Mouse (Mus musculus): ENCODE data around the gene Stxbp6. TPM values are rescaled to one million over a fixed set of nuclear protein-coding genes. Genes with fewer than 3 reads are reported as not detected.
"Not testable (repeated sequence)": the region's sequence is repeated elsewhere in the genome, so short reads cannot be mapped to it uniquely, and the experiment has no call there.

Gene Stxbp6
- polyA plus RNA-seq, 1 experiment from 2014 or later = 20.4 TPM

- Histone ChIP-seq H3K4me1 (peaks cover 22% of the 10 kb centered on the region), H3K9ac (no peak overlapping the region), H3K4me3 (no peak overlapping the region), H3K36me3 (no peaks in the 10 kb centered on the region), H3K9me3 (no peaks in the 10 kb centered on the region), H3K4me2 (replicated peaks) (no peak overlapping the region), H3K27ac (no peak overlapping the region), H3K27me3 (no peaks in the 10 kb centered on the region)
- WGBS = 86% methylated on average over 5 of the region's 5 CpGs
- ATAC-seq (ENCODE audit: low FRiP score, low read depth) = no peak
These were observed 21.6 kb downstream of the Stxbp6 start for GRCm38 (mm10) chr12:45052860-45053259.

GRCm38 (mm10) chr12:45049894-45050293, 24.6 kb downstream of the Stxbp6 start:
- H3K27me3 ChIP-seq = no peaks in the 10 kb centered on the region
- no peak for ATAC-seq (ENCODE audit: low FRiP score, low read depth)
- 71% methylated on average over 9 of the region's 9 CpGs for WGBS
- H3K4me3 ChIP-seq = no peak overlapping the region
- H3K9me3 ChIP-seq = no peaks in the 10 kb centered on the region
- H3K4me1 ChIP-seq = peaks cover 19% of the 10 kb centered on the region
- H3K4me2 ChIP-seq (replicated peaks) = no peak overlapping the region
- no peak overlapping the region for H3K27ac ChIP-seq
- no peak overlapping the region for H3K9ac ChIP-seq
- H3K36me3 ChIP-seq = no peaks in the 10 kb centered on the region

- not testable (repeated sequence) for H3K4me3 ChIP-seq; H3K9me3 ChIP-seq; ATAC-seq (ENCODE audit: low FRiP score, low read depth); H3K4me2 ChIP-seq (replicated peaks); H3K9ac ChIP-seq; H3K36me3 ChIP-seq; H3K27me3 ChIP-seq; H3K27ac ChIP-seq
- WGBS = 26% methylated on average over 9 of the region's 9 CpGs
- peaks cover 21% of the 10 kb centered on the region for H3K4me1 ChIP-seq
These were observed 26.8 kb downstream of the Stxbp6 start for GRCm38 (mm10) chr12:45047711-45048110.

- no peaks in the 10 kb centered on the region for H3K36me3 ChIP-seq
- WGBS = 39% methylated on average over 4 of the region's 4 CpGs
- peaks cover 23% of the 10 kb centered on the region for H3K4me1 ChIP-seq
- H3K9me3 ChIP-seq = no peaks in the 10 kb centered on the region
- H3K4me2 ChIP-seq (replicated peaks) = no peak overlapping the region
- no peaks in the 10 kb centered on the region for H3K27me3 ChIP-seq
- H3K4me3 ChIP-seq = no peak overlapping the region
- H3K27ac ChIP-seq = no peak overlapping the region; the same call in 1 of the 2 replicates
- ATAC-seq (ENCODE audit: low FRiP score, low read depth) = peak; percentile 57; the same call in 1 of the 2 replicates
- H3K9ac ChIP-seq = no peak overlapping the region
These were observed 27.3 kb downstream of the Stxbp6 start for GRCm38 (mm10) chr12:45047172-45047571.

GRCm38 (mm10) chr12:45044581-45044980, 29.9 kb downstream of the Stxbp6 start:
- Histone ChIP-seq H3K27ac (no peak overlapping the region), H3K27me3 (no peaks in the 10 kb centered on the region), H3K4me1 (peaks cover 23% of the 10 kb centered on the region), H3K9ac (no peak overlapping the region), H3K36me3 (no peaks in the 10 kb centered on the region), H3K9me3 (no peaks in the 10 kb centered on the region), H3K4me2 (replicated peaks) (no peak overlapping the region), H3K4me3 (no peak overlapping the region)
- no peak for ATAC-seq (ENCODE audit: low FRiP score, low read depth)
- WGBS = 86% methylated on average over 1 of the region's 1 CpGs

GRCm38 (mm10) chr12:45042591-45043091, 31.9 kb downstream of the Stxbp6 start:
- no peak overlapping the region for H3K4me2 ChIP-seq (replicated peaks)
- H3K27me3 ChIP-seq = no peaks in the 10 kb centered on the region
- H3K4me1 ChIP-seq = peaks cover 19% of the 10 kb centered on the region
- no peak overlapping the region for H3K9ac ChIP-seq
- H3K4me3 ChIP-seq = no peak overlapping the region
- H3K36me3 ChIP-seq = no peaks in the 10 kb centered on the region
- WGBS = 81% methylated on average over 10 of the region's 10 CpGs
- ATAC-seq (ENCODE audit: low FRiP score, low read depth) = no peak
- no peaks in the 10 kb centered on the region for H3K9me3 ChIP-seq
- H3K27ac ChIP-seq = no peak overlapping the region

- no peaks in the 10 kb centered on the region for H3K9me3 ChIP-seq
- H3K27me3 ChIP-seq = no peaks in the 10 kb centered on the region
- 79% methylated on average over 1 of the region's 1 CpGs for WGBS
- no peak overlapping the region for H3K4me3 ChIP-seq
- no peak overlapping the region for H3K4me2 ChIP-seq (replicated peaks)
- H3K4me1 ChIP-seq = peaks cover 21% of the 10 kb centered on the region
- H3K9ac ChIP-seq = no peak overlapping the region
- no peak for ATAC-seq (ENCODE audit: low FRiP score, low read depth)
- no peak overlapping the region for H3K27ac ChIP-seq
- H3K36me3 ChIP-seq = no peaks in the 10 kb centered on the region
These were observed 37.0 kb downstream of the Stxbp6 start for GRCm38 (mm10) chr12:45037496-45037895.

GRCm38 (mm10) chr12:45037091-45037490, 37.4 kb downstream of the Stxbp6 start:
- H3K27me3 ChIP-seq = no peaks in the 10 kb centered on the region
- no peaks in the 10 kb centered on the region for H3K36me3 ChIP-seq
- H3K4me3 ChIP-seq = no peak overlapping the region
- no peak overlapping the region for H3K27ac ChIP-seq
- 61% methylated on average over 4 of the region's 4 CpGs for WGBS
- no peaks in the 10 kb centered on the region for H3K9me3 ChIP-seq
- H3K4me2 ChIP-seq (replicated peaks) = no peak overlapping the region
- peaks cover 21% of the 10 kb centered on the region for H3K4me1 ChIP-seq
- no peak overlapping the region for H3K9ac ChIP-seq
- ATAC-seq (ENCODE audit: low FRiP score, low read depth) = no peak

GRCm38 (mm10) chr12:45030681-45031080, 43.8 kb downstream of the Stxbp6 start:
- no peak overlapping the region for H3K27ac ChIP-seq
- H3K9ac ChIP-seq = no peak overlapping the region
- H3K9me3 ChIP-seq = no peaks in the 10 kb centered on the region
- no peak overlapping the region for H3K4me2 ChIP-seq (replicated peaks)
- H3K4me3 ChIP-seq = no peak overlapping the region
- WGBS = 93% methylated on average over 3 of the region's 3 CpGs
- peaks cover 25% of the 10 kb centered on the region for H3K4me1 ChIP-seq
- H3K27me3 ChIP-seq = no peaks in the 10 kb centered on the region
- no peak for ATAC-seq (ENCODE audit: low FRiP score, low read depth)
- H3K36me3 ChIP-seq = no peaks in the 10 kb centered on the region

- no peak overlapping the region for H3K4me2 ChIP-seq (replicated peaks)
- no peaks in the 10 kb centered on the region for H3K27me3 ChIP-seq
- WGBS = 70% methylated on average over 1 of the region's 1 CpGs
- no peak overlapping the region for H3K27ac ChIP-seq
- H3K9ac ChIP-seq = no peak overlapping the region
- no peak overlapping the region for H3K4me3 ChIP-seq
- no peaks in the 10 kb centered on the region for H3K9me3 ChIP-seq
- peaks cover 12% of the 10 kb centered on the region for H3K4me1 ChIP-seq
- ATAC-seq (ENCODE audit: low FRiP score, low read depth) = no peak
- no peaks in the 10 kb centered on the region for H3K36me3 ChIP-seq
These were observed 48.2 kb downstream of the Stxbp6 start for GRCm38 (mm10) chr12:45026347-45026746.

- no peak overlapping the region for H3K4me3 ChIP-seq
- no peak overlapping the region for H3K27ac ChIP-seq
- H3K4me1 ChIP-seq = no peaks in the 10 kb centered on the region
- ATAC-seq (ENCODE audit: low FRiP score, low read depth) = no peak
- no peak overlapping the region for H3K9ac ChIP-seq
- H3K36me3 ChIP-seq = no peaks in the 10 kb centered on the region
- 80% methylated on average over 3 of the region's 3 CpGs for WGBS
- H3K4me2 ChIP-seq (replicated peaks) = no peak overlapping the region
- no peaks in the 10 kb centered on the region for H3K27me3 ChIP-seq
- H3K9me3 ChIP-seq = no peaks in the 10 kb centered on the region
These were observed 54.5 kb downstream of the Stxbp6 start for GRCm38 (mm10) chr12:45020018-45020417.

- Histone ChIP-seq H3K27me3 (no peaks in the 10 kb centered on the region), H3K4me2 (replicated peaks) (no peak overlapping the region), H3K36me3 (no peaks in the 10 kb centered on the region), H3K4me3 (no peak overlapping the region), H3K4me1 (no peaks in the 10 kb centered on the region), H3K9me3 (no peaks in the 10 kb centered on the region), H3K27ac (no peak overlapping the region), H3K9ac (no peak overlapping the region)
- WGBS = 83% methylated on average over 12 of the region's 12 CpGs
- no peak for ATAC-seq (ENCODE audit: low FRiP score, low read depth)
These were observed 55.3 kb downstream of the Stxbp6 start for GRCm38 (mm10) chr12:45019059-45019822.

Measured in limb, embryonic 13.5 days (tissue).